Mouse (Mus musculus) natural killer cell, adult 2 months (primary cell): ENCODE results near the gene Zcchc24.

ENCODE experiments used
- DNase-seq, 2 experiments: peaks; one replicate each; pipeline ENCODE4 v3.0.0; 2022; ENCODE audit warnings: low spot score in 2 of 2

The Zcchc24 gene

GRCm38 (mm10) chr14:25776294-25776693 lies 7.5 kb upstream of the Zcchc24 start:
- DNase-seq, result no peak

- no peak for DNase-seq
Observed at GRCm38 (mm10) chr14:25774100-25774499, 5.3 kb upstream of the Zcchc24 start.

- DNase-seq, result no peak
Observed at GRCm38 (mm10) chr14:25773039-25773438, 4.2 kb upstream of the Zcchc24 start.

GRCm38 (mm10) chr14:25769626-25770306 lies 927 bp upstream of the Zcchc24 start:
- no peak for DNase-seq

- peak; percentile 12 to 33 for DNase-seq
Observed at GRCm38 (mm10) chr14:25768261-25768893, 462 bp downstream of the Zcchc24 start.

- DNase-seq, result no peak
Observed at GRCm38 (mm10) chr14:25767725-25768203, 1.1 kb downstream of the Zcchc24 start.

GRCm38 (mm10) chr14:25766441-25766840 lies 2.4 kb downstream of the Zcchc24 start:
- no peak for DNase-seq

- DNase-seq, result no peak
Observed at GRCm38 (mm10) chr14:25765921-25766320, 2.9 kb downstream of the Zcchc24 start.

GRCm38 (mm10) chr14:25765146-25765545 lies 3.7 kb downstream of the Zcchc24 start:
- DNase-seq, result no peak

GRCm38 (mm10) chr14:25761184-25761583 lies 7.7 kb downstream of the Zcchc24 start:
- no peak for DNase-seq

- no peak for DNase-seq
Observed at GRCm38 (mm10) chr14:25759981-25760537, 8.8 kb downstream of the Zcchc24 start.

- DNase-seq, result no peak
Observed at GRCm38 (mm10) chr14:25759551-25759950, 9.3 kb downstream of the Zcchc24 start.

GRCm38 (mm10) chr14:25757917-25758316 lies 10.9 kb downstream of the Zcchc24 start:
- no peak for DNase-seq

- DNase-seq, result no peak
Observed at GRCm38 (mm10) chr14:25756385-25756990, 12.4 kb downstream of the Zcchc24 start.

GRCm38 (mm10) chr14:25755541-25755940 lies 13.3 kb downstream of the Zcchc24 start:
- DNase-seq, result no peak

- DNase-seq, result no peak
Observed at GRCm38 (mm10) chr14:25754531-25755484, 14.0 kb downstream of the Zcchc24 start.

- DNase-seq, result no peak
Observed at GRCm38 (mm10) chr14:25753021-25753420, 15.8 kb downstream of the Zcchc24 start.

- DNase-seq, result no peak
Observed at GRCm38 (mm10) chr14:25751067-25751466, 17.8 kb downstream of the Zcchc24 start.

- no peak for DNase-seq
Observed at GRCm38 (mm10) chr14:25750448-25751015, 18.3 kb downstream of the Zcchc24 start.

- DNase-seq, result no peak
Observed at GRCm38 (mm10) chr14:25749143-25749909, 19.5 kb downstream of the Zcchc24 start.
